Mouse (Mus musculus) skeletal muscle tissue, adult 2 months (tissue): ENCODE measurements around the gene Trappc5.

Source experiments
- DNase-seq: peaks from one replicate; pipeline ENCODE4 v3.0.0-alpha.2; 2012; ENCODE audit warnings: low read depth, low spot score

Trappc5 gene

GRCm38 (mm10) chr8:3676131-3676992, at the start of gene Trappc5:
Trappc5 (plus strand) TSS chr8:3676299.
- peak; percentile 91 for DNase-seq

- DNase-seq = no peak
Measured at GRCm38 (mm10) chr8:3626971-3627370, 49.1 kb upstream of the Trappc5 start.

GRCm38 (mm10) chr8:3628014-3628413, 48.1 kb upstream of the Trappc5 start:
- no peak for DNase-seq

- DNase-seq = no peak
Measured at GRCm38 (mm10) chr8:3630647-3631477, 45.2 kb upstream of the Trappc5 start, which contains the start of gene Stxbp2. Stxbp2 (plus strand) TSS chr8:3630955.

- DNase-seq = no peak
Measured at GRCm38 (mm10) chr8:3631478-3631875, 44.6 kb upstream of the Trappc5 start.

- peak; percentile 25 for DNase-seq
Measured at GRCm38 (mm10) chr8:3645804-3646203, 30.3 kb upstream of the Trappc5 start.

GRCm38 (mm10) chr8:3646824-3647531, 29.1 kb upstream of the Trappc5 start:
- no peak for DNase-seq

GRCm38 (mm10) chr8:3647561-3647960, 28.5 kb upstream of the Trappc5 start:
- DNase-seq = no peak

- peak; percentile 22 for DNase-seq
Measured at GRCm38 (mm10) chr8:3648268-3648667, 27.8 kb upstream of the Trappc5 start.

- no peak for DNase-seq
Measured at GRCm38 (mm10) chr8:3648990-3649389, 27.1 kb upstream of the Trappc5 start.

GRCm38 (mm10) chr8:3652845-3653244, 23.3 kb upstream of the Trappc5 start:
- DNase-seq = no peak

- no peak for DNase-seq
Measured at GRCm38 (mm10) chr8:3654726-3655508, 21.2 kb upstream of the Trappc5 start.

GRCm38 (mm10) chr8:3655526-3655925, 20.6 kb upstream of the Trappc5 start, which contains the start of gene Retn:
Retn (plus strand) TSS chr8:3655770.
- no peak for DNase-seq

GRCm38 (mm10) chr8:3656725-3657381, 19.2 kb upstream of the Trappc5 start:
- DNase-seq = no peak

GRCm38 (mm10) chr8:3660889-3661288, 15.2 kb upstream of the Trappc5 start:
- DNase-seq = no peak

- no peak for DNase-seq
Measured at GRCm38 (mm10) chr8:3664405-3664804, 11.7 kb upstream of the Trappc5 start.

- no peak for DNase-seq
Measured at GRCm38 (mm10) chr8:3665507-3665906, 10.6 kb upstream of the Trappc5 start, which contains the start of gene Mcemp1. Mcemp1 (plus strand) TSS chr8:3665754.

- no peak for DNase-seq
Measured at GRCm38 (mm10) chr8:3670388-3670787, 5.7 kb upstream of the Trappc5 start.

- peak; percentile 45 for DNase-seq
Measured at GRCm38 (mm10) chr8:3671980-3672491, 4.1 kb upstream of the Trappc5 start, which contains the start of gene Fcor. Fcor (minus strand) TSS chr8:3672362.

- no peak for DNase-seq
Measured at GRCm38 (mm10) chr8:3674671-3675070, 1.4 kb upstream of the Trappc5 start.
